Mouse (Mus musculus): ENCODE results near the gene Orai2. TPM values are rescaled to one million over a fixed set of nuclear protein-coding genes. Genes with fewer than 3 reads are reported as not detected.
"Not testable (repeated sequence)": the region's sequence is repeated elsewhere in the genome, so short reads cannot be mapped to it uniquely, and the experiment has no call there.

Gene Orai2
- total RNA-seq, 2 experiments from 2014 or later = 2.7 to 3.8 TPM

DNA sequence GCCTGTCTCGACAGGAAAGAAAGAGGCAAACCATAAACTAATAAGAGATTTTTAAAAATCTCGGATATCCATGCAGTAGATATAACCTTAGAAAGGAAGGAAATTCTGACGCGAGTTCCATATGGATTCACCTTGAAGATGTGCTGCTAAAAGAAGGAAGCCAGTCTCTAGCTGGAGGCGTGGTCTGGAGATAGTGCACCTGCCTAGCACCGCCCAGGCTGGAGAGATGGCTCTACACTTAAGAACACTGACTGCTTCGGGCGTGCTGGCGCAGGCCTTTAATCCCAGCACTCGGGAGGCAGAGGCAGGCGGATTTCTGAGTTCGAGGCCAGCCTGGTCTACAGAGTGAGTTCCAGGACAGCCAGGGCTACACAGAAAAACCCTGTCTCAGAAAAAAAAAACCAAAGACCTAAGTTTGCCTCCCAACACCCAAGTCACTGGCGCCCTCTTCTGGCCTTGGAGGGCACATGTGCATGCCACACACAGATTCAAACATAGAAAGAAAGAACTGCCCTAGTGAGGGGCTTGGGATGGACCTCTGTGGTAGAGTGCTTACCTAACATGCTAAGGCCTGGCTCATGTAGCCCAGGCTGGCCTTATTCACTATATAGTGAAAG, 32.7 kb downstream of the Orai2 start:
- intact Hi-C loops (cut with DNase I) = no loop called here
- DNase-seq = peak in 1 of 2 experiments; percentile 64

DNA sequence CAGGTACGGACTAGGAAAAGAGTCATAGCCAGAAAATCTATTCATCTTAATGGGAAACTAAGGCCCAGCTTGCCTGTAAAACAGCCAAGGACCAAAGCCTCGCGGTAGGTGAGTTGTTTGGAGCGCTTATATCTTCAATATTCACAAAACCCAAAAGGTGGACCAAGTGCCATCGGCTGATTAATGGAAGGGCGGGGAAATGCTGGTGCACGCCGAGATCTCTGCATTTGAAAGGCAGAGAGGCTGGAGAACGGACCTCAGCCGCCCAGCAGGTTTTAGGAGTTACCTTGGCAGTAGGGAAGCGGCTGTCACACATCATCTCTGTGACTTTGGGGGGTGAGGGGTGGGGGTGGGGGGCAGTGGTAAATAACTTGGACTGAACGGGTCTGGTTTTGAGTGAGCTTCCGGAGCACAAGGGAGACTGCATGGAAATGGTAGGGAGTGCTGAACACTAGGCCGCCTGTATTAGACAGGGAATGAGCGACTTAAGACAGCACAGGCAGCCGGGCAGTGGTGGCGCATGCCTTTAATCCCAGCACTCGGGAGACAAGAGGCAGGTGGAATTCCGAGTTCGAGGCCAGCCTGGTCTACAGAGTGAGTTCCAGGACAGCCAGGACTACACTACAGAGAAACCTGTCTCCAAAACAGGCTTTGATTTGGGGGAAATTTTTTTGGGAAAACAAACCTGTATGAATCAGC, 34.1 kb downstream of the Orai2 start:
- no peak for DNase-seq
- intact Hi-C loops (cut with DNase I) = loop anchor here (1.0 kb wide), 1 partner anchor 50 kb away; no protein-coding TSS in a partner anchor

DNA sequence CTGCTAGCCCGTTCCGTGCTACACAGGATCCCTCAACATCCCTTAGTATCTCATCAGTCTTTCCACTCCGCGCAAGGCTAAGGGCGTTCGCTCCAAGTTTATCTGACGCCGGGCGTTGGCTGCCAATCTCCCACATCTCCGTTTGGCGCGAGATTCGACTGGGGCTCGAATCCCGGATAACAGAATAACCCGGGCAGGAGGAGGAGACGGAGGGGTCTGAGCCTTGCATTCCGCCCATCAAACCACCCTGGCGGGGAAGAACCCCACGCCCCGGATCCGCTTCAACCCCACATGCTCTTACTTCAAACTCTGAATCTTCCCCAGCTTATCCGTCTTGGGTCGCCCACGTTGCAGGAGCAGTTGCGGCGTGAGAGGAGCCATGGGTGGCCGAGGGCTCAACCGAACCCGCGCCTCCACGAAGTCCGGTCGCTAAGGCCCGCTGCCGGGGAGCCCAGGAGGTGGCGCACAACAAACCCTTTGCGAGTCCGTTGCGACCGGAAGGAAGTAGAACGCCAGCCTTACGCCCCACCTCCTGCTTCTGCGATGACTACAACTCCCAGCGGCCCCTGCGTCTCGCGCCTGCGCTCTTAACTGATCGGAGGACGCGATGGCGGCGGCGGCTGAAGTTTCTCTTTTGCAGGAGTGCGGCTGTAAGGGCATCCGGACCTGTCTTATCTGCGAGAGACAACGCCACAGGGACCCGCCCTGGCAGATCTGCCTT, 34.8 kb downstream of the Orai2 start, which contains the start of the genes Lrwd1 and Alkbh4:
TSS of gene Lrwd1 (minus strand) at position 504 of the 721 bp plus-strand sequence.
TSS of gene Alkbh4 (plus strand) at position 576 of the 721 bp plus-strand sequence.
- peak; percentile 98 for DNase-seq
- intact Hi-C loops (cut with DNase I) = loop anchor here (1.0 kb wide), 2 partner anchors 18 to 51 kb away; no protein-coding TSS in a partner anchor

DNA sequence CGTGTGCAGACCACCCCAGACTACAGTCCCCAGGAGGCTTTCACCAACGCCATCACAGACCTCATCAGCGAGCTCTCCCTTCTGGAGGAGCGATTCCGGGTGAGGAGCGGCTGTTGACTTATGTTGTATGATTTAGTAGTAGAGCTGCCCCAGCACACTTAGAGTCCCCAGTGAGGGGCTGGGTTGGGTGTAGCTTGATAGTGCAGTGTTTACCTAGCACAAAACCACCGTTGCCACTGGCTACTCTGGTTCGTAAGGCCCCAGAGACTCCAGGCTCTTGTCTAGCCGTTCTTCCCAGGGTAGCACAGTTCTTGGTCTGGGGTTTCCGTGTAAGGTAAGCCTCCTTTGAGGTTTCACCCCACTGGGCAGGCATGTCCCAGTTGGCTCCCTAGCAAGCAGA, 48.3 kb downstream of the Orai2 start:
- intact Hi-C loops (cut with DNase I) = no loop called here
- no peak for DNase-seq

DNA sequence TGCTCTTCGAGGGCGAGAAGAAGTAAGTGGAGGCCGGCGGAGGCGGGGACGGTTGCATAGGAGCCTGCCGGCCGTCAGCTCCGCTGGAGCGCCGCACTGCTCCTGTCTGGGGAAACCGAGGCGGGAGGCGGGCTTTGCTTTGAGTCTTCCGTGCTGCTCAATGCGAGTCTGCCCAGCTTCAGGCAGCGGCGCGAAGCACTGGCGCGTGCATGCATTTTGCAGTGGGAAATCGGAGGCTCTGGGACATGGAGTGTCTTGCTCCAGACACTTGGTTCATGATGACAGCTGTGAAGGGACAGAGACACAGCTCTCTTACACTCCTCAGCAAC, 53.8 kb downstream of the Orai2 start:
- DNase-seq = no peak
- intact Hi-C loops (cut with DNase I) = loop anchor here (1.0 to 5.0 kb wide), 2 partner anchors 19 to 71 kb away; no protein-coding TSS in a partner anchor

DNA sequence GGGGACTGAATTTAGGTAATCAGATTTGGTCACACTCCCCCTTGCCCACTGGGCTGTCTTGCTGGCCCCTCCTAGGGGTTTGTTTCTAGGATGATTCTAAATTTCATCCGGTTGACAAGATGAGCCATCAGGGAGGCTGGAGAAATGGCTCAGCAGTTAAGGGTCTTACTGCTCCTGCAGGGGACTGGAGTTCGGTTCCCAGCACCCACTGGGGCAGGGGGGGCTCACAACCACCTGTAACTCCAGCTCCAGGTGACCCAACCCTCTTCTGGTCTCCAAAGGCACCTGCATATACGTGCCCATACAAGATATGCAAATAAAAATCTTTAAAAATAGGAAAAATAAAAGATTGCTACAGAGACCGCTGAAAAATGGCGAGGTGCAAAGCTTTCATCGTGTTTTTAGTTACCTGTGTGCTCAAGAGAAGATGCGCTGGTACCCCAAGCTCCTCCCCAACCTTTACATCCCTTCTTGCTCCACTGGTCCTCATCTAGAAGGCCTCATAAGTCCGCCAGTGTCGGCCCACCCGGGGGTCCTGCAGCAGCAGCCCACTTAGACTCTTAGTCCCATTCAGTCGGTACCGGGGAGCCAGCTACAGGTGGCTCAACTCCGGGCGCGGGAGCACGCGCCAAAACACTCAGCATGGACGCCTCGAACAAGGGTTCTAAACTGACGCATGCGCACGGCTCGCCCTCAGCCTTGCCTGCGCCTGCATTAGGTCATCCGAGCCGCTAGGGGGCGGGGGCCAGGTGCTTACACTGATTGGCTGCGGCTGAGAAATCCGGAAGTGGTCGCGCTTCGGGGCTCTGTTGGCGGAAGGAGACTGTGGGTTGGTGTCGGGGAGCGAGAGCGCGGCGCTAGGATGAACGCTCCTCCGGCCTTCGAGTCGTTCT, 54.4 kb downstream of the Orai2 start, which contains the start of gene Polr2j:
TSS of gene Polr2j (plus strand) at position 741 of the 893 bp plus-strand sequence.
- intact Hi-C loops (cut with DNase I) = loop anchor here (5.0 kb wide), 1 partner anchor 71 kb away; no protein-coding TSS in a partner anchor
- peak; percentile 97 to 98 for DNase-seq

DNA sequence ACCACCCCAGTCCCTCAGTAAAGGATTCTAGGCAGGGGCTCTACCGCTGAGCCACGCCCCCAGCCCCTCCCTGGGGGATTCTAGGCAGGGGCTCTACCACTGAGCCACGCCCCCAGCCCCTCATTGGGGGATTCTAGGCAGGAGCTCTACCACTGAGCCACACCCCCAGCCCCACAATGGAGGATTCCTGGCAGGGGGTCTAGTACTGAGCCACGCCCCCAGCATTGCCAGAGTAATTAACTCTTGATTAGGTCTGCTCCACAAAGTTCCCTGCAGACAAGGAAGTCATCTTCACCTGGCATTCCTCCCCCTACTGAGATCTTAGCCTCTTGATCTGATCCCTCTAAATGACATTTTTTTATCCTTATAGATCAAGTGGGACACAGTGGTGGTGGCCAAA, 57.0 kb downstream of the Orai2 start:
- intact Hi-C loops (cut with DNase I); DNase-seq: not testable (repeated sequence)

DNA sequence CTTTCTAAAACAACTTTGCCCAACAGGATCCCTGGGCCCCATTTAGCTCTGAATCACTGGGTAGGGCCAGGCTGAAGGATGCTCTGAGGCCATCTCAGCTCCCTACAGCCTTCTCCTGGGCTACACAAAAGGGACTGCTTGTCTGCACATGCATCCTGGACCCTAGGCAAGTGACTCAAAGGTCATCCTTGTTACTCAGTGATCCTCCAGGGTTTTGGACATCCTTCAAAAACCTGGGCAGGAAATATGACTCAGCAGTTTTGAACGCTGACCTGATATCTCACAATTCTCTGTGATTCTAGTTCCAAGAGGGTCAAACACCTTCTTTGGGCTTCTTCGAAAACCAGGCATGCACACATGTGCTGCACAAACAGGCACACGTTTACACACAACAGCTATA, 61.5 kb downstream of the Orai2 start:
- intact Hi-C loops (cut with DNase I) = no loop called here
- no peak for DNase-seq

DNA sequence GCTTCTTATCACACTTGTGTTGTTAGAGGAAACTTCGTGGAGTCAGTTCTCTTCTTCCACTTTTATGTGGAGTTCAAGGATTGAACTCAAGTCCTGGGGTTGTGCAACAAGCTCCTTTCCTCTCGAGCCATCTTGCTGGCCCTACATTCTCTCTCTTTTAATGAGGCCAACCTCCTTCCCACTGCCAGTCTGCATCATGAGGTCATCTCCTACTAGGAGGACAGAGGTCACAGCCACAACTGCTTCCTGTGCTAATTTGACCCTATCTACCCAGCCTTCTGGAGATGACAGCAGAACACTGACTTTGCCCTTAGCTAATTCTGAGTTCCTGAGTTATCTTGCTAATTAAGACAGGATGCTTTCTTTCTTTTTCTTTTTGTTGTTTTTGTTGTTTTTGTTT, 62.0 kb downstream of the Orai2 start:
- intact Hi-C loops (cut with DNase I) = no loop called here
- no peak for DNase-seq

DNA sequence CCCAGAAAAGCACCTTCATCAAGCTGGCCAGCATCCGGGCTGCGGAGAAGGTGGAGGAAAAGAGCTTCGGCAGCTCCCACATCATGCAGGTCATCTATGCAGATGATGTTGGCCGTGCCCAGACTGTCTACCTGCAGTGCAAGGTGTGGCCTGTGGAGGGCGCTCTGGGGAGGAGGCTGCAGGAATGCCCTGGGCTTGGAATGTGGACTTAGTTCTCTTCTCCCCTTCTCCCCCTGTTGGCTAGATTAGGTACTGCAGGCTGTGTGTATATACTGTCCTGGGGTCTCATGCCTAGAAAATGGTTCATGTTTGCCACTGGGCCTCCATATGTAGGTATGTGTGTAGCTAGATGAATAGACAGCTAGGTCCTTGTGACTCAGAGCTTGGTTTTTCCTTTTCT, 66.0 kb downstream of the Orai2 start:
- intact Hi-C loops (cut with DNase I) = no loop called here
- DNase-seq = peak in 1 of 2 experiments; percentile 34

DNA sequence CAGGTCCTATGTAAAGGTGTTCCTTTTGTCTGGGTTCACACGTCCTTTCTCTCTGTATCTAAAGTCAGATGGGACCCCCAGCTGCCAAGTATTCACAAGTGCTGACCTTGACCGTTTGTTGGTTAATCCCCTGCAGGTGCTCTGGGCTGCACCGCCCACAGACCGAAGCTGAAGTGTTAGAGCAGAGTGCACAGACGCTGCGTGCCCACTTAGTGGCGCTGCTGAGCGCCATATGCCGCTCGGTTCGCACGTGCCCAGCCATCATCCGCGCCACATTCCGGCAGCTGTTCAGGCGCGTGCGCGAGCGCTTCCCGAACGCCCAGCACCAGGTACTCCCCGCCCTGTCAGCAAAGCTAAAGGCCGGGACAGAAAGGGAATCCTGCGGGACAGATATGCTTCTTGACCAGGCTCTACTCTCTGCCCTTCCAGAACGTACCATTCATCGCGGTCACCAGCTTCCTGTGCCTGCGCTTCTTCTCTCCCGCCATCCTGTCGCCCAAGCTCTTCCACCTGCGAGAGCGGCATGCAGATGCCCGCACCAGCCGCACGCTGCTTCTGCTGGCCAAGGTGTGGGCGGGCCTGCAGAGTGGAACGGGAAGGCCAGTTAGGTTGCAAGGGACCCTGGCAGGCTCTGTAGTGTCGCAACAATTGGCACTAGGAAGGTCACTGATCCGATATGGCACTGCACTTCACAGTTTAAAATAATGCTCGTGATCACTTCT, 68.3 kb downstream of the Orai2 start:
- intact Hi-C loops (cut with DNase I) = loop anchor here (2.0 kb wide), 1 partner anchor 85 kb away; no protein-coding TSS in a partner anchor
- peak; percentile 71 to 77 for DNase-seq

DNA sequence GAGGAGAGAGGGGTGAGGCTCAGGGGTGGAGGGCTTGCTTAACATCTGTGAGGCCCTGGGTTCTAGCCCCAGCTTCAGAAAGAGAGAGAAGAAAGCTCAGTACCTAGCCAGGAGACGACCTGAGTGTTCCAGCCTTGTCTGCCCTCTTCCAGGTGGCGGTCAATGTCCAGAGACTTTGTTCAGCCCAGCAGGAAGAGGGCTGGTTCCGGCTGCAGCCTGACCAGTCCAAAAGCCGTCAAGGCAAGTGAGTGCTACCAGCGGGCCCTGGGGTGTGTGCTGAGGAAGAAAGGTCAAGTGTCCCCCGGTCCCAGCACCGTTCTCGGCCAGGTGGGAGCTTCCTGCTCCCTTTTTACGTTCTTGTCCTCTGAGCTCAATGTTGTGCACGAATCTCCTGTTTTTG, 72.0 kb downstream of the Orai2 start:
- DNase-seq = no peak
- intact Hi-C loops (cut with DNase I) = no loop called here

Small RNA genes lying within 50 kb of the gene (microRNA-seq; reads per million reads assigned to microRNA genes)
- 0 to 1.7 reads per million in 2 experiments for gene Mir7035

Other genes with a start within 250 kb of the Orai2 start
- 100 to 1,000 TPM; 321 to 334 TPM for gene Ywhag, start 236.1 kb downstream of the Orai2 start, total RNA-seq (2021)
- 1 to 10 TPM in 1 of 2 experiments, under 1 TPM in 1; 0.43 to 1.4 TPM for gene Ssc4d, start 196.2 kb downstream of the Orai2 start, total RNA-seq (2021)
- not detected for gene Zp3, start 190.6 kb downstream of the Orai2 start, total RNA-seq (2021)
- gene Dtx2, start 175.9 kb downstream of the Orai2 start, total RNA-seq (2021) = 10 to 100 TPM in 1 of 2 experiments, 1 to 10 TPM in 1; 9.5 to 10.7 TPM
- gene Upk3b, start 132.2 kb downstream of the Orai2 start, total RNA-seq (2021) = 10 to 100 TPM; 18.0 to 32.2 TPM
- gene Upk3bl, start 116.2 kb downstream of the Orai2 start, total RNA-seq (2021) = not detected
- 1 to 10 TPM; 5.5 to 6.3 TPM for gene Rasa4, start 86.8 kb downstream of the Orai2 start, total RNA-seq (2021)
- 10 to 100 TPM; 63.9 to 80.0 TPM for gene Polr2j, start 54.1 kb downstream of the Orai2 start, total RNA-seq (2021)
- 1 to 10 TPM; 7.0 to 7.7 TPM for gene Lrwd1, start 34.6 kb downstream of the Orai2 start, total RNA-seq (2021)
- gene Alkbh4, start 34.6 kb downstream of the Orai2 start, total RNA-seq (2021) = 1 to 10 TPM; 6.1 to 7.1 TPM
- gene Prkrip1, start 28.2 kb upstream of the Orai2 start, total RNA-seq (2021) = 10 to 100 TPM; 24.4 to 25.6 TPM
- 1 to 10 TPM; 2.0 to 3.3 TPM for gene Sh2b2, start 75.8 kb upstream of the Orai2 start, total RNA-seq (2021)